Mouse (Mus musculus): Measurements from ENCODE around the gene Otos.

The Otos gene

DNA sequence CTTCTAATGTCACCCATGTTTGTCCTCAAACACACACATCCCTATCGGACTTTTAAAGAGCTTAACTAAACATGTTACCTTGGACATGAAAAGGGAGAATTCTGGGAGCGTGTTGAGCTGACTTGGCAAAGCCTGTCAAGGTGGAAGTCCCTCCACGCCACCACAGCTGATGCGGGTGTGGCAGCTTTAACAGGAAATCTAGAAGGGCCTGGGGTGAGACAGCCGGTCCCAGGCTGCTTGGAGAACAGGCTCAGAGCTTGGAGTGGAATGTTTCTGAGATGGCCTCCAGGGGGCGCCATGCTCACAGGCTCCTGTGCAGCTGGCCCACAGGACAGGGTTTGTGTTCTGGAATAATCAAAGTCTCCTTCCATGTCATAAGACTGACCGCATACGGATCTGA, at the start of gene Otos:
Gene Otos, minus strand, starts transcription at position 169 of the 400 bp plus-strand sequence.
- peak; percentile 44 for DNase-seq (ENCODE audit: low read depth, low spot score)

DNA sequence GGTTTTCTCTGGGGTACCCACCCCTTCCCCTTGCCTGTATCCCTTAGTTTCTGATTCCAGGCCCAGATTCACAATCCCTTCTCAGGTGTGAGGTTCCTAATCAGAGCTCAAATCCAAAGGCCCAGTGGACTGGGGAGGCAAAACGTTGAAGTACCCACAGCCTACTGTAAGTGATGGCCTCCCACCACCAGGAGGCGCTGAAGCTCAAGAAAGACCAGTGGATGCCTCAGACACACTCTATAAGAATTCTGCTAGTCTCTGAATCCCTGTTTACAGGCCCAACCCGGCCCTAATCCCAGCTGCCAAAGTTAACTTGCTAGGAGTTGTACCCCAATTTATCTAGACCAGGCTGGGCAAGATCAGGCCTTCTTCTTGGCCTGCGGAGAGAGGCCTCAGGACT, 48.2 kb upstream of the Otos start:
- peak; percentile 53 for DNase-seq (ENCODE audit: low read depth, low spot score)

DNA sequence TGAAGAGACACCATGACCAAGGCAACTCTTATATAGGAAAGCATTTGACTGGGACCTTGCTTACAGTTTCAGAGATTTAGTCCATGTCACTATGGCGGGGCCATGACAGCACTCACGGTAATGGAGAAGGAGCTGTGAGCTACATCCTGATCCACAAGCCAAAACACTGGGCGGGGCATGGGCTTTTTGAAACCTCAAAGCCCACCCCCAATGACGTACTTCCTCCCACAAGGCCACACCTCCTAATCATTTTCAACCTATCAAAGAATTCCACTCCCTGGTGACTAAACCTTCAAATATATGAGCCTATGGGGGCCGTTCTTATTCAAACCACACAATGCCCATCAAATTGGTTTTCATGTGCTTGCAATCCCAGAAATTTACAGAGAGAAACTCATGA, 47.1 kb upstream of the Otos start:
- no peak for DNase-seq (ENCODE audit: low read depth, low spot score)

DNA sequence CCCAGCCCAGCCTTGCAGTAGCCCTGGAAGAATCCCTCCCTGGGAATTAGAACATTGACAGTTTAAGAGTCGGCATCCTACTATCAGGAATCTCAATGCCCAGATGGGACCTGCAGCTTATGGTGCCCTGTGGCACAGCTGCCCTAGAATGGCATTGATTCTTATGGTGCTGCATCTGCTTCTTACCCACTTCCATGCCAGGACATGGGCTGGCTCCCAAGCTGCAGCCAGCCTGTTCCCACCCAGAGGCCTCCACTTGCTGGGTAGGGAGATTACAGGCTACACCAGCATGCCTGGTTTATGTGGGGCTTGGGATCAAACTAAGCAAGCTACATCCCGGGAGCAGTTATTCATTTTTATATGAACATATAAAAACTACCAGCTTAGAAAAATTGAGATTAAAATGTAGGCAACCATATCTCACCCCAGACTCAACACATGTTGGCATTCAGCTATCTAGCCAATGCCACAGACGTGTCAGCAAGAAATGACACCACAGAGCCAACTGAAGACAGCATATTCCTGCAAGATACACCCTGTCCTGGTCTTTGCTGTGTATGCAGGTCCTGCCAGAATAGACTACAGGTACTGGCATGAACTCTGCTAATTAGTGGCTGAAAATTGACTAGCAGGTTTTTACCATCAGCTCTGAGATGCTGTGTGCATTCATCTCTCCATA, 42.7 kb upstream of the Otos start:
- no peak for DNase-seq (ENCODE audit: low read depth, low spot score)

DNA sequence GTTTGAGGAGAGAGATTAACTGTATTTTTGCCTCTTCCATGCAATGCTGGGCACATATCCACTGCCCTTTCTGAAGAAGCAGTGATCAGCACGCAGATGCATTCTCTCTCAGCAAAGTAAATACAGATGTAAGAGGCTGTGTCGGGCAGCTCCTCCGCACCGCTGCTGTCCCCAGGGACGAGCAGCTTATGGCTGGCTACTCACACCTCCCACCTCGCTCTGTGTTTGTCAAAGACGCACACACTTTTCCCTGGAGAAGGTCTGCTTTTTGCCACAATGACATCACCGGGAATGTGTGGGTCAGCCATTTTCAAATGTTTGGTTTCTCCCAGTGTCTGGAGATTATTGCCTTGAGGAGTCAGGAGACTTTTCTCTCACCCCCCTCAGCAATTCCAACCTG, 38.4 kb upstream of the Otos start:
- no peak for DNase-seq (ENCODE audit: low read depth, low spot score)

DNA sequence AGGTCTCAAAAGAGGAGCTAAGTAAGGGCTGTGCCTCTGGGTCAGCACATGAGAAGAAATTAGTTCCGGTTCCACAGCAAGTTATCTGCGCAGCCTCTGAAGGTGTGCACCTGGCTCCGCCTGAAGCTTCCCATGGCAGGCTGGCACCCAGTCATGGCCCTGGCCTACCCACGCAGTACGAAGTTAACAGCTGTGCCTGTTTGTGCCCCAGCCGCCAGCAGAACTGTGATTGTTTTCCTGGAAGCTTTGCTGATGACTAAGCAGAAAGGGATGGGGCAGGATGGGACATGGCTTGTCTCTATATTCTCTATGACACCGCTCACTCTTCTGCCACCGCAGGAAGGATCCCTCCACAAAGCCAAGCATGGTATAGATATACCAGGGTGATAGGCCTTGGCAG, 34.5 kb upstream of the Otos start:
- no peak for DNase-seq (ENCODE audit: low read depth, low spot score)

DNA sequence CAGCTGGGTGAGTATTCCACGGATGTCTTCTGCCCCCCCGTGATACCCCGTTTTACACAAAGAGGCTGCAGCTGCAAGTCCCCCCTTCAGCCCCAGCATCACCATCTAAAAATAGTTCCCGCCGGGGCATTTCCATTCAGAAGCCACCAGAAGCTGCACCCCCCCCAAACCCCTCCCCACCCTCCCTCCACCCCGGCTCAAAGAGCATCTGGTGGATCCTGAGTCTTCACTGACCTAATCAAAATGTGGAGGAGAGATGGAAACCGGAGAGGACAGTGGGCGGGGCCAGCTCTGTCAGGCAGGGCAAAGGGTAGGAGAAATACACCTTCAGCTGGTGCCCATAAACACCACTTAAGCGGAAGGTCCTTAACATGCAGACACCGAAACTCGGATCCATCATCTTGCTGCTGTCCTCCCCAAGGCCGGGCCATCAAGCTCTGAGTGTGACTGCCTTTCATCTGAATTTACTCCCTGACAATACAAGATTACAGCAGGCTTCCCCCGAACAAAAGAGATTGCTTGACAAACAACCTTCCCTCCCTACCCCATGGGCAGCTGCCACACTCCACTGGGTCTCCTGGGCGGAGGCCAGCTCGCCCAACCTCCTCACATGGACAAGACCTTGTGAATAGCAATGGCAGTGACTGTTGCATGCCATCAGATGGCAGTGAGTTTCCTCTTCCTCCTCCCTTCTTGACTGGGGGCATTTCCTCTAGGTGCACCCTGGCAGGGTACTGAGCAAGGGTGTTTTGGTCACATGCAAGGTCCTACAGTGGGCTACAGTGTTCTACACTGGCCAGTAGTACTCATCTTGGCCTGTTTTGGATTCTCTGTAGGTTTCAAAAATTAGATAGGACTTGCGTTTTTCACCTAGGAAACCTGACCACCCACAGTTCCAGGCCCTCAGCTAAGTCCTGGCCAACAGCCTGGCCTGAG, 32.3 kb upstream of the Otos start:
- DNase-seq (ENCODE audit: low read depth, low spot score) = no peak

DNA sequence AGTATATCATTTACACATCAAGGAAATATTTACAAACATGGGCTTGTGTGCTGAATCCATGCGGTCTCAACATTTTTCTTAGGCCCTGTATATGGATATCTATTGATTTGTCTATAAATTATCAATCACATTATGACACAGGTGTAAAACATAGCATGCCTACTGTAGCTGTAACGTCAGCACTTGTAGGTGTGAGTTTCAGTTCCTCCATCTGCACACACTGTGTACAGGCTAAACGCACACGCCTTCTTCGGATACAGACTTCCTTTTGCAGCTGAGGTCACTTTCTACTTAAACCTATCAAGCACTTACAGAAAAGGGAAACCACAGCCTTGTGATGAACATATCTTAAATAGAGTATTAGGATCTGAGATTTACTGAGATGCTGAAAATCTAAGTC, 30.1 kb upstream of the Otos start:
- DNase-seq (ENCODE audit: low read depth, low spot score) = no peak

DNA sequence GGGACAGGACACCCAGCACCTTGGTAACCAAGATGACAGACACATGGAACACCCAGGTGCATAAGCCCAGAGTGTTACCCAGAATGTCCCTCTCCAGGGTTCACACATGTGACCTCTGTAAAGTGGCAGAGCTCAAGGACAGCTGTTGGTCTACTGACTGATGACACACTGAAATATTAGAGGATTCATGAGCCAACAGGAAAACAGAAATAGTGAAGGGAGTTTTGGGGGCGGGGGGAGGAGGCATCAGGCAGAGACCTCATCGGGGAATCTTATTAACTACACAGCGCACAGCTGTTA, 28.0 kb upstream of the Otos start:
- DNase-seq (ENCODE audit: low read depth, low spot score) = no peak

DNA sequence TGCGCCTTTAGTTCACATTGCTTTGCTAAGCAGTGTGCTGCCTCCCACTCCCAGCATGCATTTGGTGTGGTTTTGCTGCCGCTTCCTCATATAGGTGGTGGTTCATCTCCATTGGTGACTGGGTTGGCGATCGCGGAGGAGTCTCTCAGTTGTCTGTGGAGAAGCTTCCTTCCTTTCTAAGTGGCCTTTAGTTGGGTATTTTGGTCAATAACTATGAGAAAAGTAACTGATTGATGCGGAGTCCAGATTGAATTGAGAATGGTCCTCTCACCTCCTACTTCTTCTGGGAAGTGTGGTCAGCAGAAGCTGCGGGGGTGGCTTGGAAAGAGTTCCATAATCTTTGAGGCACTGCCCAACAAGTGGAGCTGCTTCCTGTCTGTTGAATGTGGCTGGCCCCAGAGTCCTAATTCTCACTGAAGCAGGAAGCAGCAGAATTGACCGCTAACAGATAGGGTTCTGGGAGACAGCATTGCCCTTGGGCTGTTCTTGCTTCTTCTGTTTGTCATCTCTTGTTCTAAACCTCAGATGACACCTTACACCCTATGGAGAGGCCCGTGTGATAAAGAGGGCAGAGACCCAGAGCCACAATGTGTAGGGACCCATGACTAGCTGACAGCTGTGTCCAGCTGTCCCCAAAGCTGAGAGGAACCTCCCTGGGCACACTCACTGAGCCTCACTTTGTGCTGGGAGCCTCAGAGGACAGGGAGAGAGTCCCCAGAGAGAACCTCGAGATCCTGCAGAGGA, 27.5 kb upstream of the Otos start:
- no peak for DNase-seq (ENCODE audit: low read depth, low spot score)

DNA sequence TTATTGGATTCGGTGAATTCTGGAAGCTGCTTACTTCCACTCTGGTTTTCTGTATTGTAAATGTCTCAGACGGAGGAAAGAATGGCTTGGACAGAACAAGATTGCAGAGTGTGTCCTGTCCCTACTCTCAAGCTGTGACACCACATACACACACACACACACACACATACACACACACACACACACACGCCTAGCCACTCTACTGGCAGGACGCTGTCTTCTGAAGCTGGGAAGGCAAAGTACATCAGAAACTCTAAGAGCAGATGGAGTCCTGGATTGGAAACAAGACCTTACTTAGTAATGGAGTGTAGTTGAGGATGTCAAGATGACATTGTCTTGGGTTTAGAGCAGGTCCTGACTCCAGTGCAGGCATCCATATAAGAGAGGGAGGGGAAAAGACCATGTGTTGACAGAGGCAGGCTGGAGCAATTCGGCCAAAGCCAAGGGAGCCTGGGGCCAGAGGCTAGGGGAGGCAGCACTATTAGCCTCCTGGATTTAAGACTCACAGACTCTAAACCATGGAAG, 24.7 kb upstream of the Otos start:
- DNase-seq (ENCODE audit: low read depth, low spot score) = no peak

DNA sequence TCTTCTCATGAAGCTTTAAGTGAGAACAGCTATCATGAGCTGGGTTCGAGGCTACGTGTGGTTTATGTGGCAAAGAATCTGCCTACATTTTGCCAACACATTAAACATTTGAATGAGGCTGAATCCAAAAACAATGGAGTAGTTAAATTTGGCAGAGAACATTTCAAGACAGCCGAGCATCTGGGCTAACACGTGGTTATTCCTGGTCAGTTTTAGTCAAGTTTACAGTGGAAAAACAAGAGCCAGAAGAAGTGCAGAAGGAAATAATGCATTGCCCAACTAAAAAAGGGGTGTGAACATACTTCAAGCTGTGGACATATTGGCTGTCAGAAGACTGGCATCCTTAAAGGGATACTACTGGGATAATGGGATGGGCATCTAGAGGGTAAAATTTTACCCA, 22.7 kb upstream of the Otos start:
- DNase-seq (ENCODE audit: low read depth, low spot score) = no peak

DNA sequence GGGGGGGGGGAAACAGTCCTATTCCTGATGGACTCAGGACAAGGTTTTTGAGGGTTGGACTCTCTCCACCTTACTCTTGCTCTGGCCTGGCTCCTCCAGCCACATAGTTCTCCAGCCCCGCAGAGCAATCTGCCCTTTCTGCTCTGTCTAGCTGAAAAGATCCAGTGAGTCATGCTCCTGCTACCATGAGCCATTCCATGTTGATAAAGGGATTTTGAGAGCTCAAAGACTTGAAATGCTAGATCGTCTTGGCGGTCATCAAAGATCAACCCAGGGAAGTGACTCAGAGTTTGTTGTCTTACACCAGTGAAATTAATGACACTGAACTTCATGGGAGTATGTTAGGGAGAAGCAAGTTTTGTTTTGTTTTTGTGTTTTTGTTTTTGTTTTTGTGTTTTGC, 20.8 kb upstream of the Otos start:
- DNase-seq (ENCODE audit: low read depth, low spot score) = no peak

DNA sequence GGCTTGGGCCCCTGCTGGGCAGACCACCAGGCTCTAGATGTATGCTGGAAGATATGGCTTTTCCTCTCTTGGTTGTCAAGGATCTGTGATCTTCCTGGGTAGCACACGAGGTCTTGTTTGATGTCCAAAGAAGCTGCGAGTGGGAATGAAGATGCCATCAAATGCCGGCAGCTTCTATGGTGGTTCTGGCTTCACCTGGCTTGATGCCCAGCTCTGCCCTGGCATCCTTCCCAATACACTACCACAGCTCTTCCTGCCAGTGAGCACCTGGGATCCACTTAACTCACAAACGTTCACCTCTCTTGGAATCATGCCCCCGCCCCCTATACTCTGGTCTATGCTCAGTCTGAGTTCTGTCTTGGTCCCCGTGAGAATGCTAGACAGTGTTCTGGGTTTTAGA, 18.5 kb upstream of the Otos start:
- DNase-seq (ENCODE audit: low read depth, low spot score) = no peak

DNA sequence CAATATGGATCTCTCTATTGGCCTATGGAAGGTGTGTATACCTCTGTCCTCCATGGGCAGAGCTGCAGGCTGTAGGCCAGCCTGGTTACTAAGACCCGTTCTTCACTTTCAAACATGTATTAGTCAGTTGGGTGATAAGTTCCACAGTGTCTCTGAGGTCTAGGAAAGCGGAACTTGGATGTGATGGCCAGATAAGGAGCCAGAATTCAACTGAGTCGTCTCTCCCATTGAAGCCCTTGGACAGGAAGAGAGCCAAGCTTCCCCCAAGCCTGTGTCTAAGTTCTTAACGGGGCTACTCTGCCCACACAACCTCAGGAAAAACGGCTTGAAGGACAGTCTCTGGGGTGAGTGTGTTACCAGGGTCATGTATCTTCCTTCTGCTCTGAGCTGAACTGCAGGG, 10.8 kb upstream of the Otos start:
- DNase-seq (ENCODE audit: low read depth, low spot score) = no peak

DNA sequence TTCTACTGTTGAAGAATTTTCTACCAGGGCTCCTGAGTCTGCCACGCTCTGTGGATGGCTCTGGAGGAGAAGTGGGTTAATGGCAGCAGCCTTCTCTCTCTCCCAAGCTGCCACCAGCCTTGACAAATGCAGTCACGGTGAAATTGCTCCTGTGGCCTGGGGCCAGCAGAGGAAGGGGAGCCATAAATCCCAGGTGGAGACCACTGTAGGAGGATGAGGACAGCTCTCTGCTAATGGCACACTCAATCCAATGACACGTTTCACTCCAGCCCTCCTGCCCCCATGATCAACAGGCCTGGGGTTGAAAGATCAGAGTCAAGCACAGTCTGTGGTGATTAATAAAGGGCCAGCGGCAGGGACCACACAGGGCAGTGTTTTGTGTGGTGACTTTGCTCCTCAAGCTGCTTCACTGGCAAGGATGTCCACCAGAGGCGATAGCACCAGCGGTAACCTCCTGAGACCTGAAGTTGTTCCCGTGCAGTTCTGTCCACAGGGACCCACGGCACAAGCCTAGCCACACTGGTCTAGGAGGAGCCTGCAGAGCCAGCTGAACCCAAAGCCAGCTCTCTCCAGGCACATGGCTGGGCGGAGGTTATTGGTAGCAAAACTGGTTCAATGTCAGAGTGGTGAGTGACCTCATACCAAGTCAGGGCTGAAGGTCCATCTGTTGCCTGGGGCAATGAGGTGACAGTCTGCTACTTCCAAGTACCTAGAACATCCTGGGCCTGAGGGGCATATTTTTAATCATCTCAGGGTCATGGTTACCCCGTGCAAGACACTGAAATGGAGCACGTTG, 8.6 kb upstream of the Otos start:
- DNase-seq (ENCODE audit: low read depth, low spot score) = no peak

DNA sequence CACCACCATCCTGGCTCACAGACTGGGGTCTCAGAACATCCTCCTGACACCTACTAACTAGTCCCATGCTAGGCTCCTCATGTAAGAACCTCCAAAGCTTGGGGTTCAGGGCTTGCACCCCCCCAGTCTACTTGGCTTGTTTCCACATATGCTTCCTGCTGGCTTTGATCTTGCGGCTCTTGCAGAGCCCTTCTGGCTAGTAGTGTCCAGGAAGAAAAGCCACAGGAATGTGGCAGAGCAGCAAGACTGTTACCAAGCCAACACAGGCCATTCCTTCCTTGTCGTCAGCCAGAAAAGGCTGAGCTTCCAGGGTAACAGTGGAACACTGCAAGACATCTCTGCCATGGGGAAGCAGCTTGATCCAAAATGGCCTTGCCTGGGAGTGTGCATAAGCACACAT, 6.0 kb upstream of the Otos start:
- no peak for DNase-seq (ENCODE audit: low read depth, low spot score)

DNA sequence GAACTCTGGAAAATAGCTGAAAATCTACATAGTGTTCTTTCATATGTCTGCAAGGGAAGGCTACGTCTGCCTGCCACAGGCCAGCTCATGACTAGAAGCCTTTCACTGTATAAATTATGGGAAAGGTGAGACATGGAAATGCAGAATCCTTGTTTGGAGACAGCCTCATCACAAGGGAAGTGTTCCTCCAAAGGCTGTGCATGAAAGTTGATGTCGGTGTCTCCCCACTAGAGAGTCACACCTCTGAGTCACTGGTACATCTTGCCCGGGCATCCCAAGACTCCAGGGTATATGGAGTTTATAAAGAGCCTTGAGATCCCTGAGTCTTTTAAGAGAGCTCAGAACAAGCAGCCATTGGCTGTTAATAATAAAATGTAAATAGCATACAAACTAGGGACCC, 4.5 kb upstream of the Otos start:
- no peak for DNase-seq (ENCODE audit: low read depth, low spot score)

DNA sequence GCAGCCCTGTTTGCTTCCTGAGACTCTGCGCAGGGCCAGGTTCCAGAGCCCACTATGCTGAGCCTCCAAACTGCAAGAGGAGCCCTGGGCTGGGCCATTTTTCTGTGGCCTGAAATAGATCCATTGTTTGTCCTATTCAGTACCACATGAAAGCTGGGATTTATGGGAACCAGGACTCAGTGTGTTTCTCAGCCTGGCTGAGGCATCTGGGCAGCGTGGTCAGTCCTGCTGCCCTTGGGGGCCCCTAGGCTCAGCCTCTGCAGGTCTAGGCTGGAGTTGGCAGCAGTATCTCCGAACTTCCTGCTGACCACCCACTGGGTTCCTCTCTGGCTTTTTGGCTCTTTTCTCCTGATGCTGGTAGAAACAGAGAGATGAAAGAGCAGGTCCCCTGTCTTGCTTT, 2.8 kb upstream of the Otos start:
- DNase-seq (ENCODE audit: low read depth, low spot score) = no peak

DNA sequence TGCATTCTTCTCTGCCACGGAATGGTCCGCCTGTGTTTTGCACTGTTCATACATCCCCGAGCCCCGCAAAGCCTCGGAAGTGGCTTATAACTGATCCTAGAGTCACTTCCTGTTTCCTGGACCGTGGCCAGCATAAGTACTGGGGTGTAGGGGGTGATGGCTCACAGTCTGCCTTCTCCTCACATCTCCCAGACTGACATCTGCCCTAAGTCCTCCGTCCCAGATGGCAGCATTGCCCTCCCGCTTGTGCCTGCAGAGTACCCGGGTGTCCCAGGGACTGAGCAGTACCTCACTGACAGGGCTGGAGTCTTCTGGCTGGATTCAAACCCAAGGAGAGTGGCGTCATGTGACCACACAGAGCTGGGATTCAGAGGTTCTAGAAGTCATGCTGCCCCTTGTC, 444 bp downstream of the Otos start:
- no peak for DNase-seq (ENCODE audit: low read depth, low spot score)

DNA sequence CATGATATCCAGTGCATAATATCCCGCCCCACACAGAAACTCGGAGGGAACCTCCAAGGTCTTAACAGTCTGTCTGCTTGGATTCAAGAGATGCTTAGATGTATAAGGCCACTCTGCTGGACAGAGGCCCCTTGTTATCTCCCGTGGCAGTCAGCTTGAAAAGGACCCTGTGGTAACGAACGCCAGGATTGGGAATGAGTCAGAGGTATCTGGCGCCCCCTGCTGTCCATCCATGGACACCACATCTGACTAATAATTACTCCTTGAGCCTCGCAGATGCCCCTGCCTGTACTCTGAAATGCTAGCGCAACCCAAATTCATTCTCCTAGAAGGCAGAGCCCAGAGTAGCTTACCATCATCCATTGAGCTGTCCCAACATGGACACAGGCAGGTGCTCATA, 889 bp downstream of the Otos start:
- peak; percentile 54 for DNase-seq (ENCODE audit: low read depth, low spot score)

DNA sequence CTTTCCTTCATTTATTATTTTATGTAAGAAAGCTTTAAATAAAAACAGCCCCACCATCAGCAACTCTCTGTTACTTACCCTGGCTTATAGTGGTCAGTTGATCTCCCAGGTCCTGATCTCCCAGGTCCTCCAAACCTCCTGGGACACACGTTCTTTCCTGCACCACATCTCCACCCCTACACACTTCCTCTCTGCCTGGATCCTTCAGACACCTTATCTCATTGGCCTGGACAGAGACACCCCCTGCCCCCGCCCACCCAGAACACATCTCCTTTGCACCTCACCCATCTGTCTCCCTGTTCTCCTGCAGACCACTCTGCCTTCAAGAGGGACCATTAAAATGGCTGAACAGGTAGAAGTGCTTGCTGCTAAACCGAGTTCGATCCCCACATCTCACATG, 1.6 kb downstream of the Otos start:
- DNase-seq (ENCODE audit: low read depth, low spot score) = no peak

Data from retina, adult 2 months (tissue).